Mouse (Mus musculus) ES-E14 (cell line): ENCODE measurements around the gene Slc5a10.

ENCODE experiments used
- CHD2 ChIP-seq: IDR thresholded peaks from 2 replicates; pipeline ENCODE4 v1.6.1; 2014; ENCODE audit warnings: mild to moderate bottlenecking, low read depth, low read length, inconsistent platforms
- MAFK ChIP-seq: IDR thresholded peaks from 2 replicates; pipeline ENCODE4 v1.6.1; 2014; ENCODE audit warnings: mild to moderate bottlenecking, low read depth, low read length, inconsistent platforms; ENCODE audit not compliant: insufficient read depth
- ZC3H11A ChIP-seq: IDR thresholded peaks from 2 replicates; pipeline ENCODE4 v1.6.1; 2012; ENCODE audit warnings: low read depth, mild to moderate bottlenecking, inconsistent platforms, low read length, borderline replicate concordance

GRCm38 (mm10) chr11:61760518-61760917, 39.9 kb upstream of the Slc5a10 start:
- TF ChIP-seq ZC3H11A: no peak
- TF ChIP-seq MAFK: no peak
- no peak for TF ChIP-seq CHD2
